Mouse (Mus musculus): ENCODE results near the gene Pik3r5. TPM values are rescaled to one million over a fixed set of nuclear protein-coding genes. Genes with fewer than 3 reads are reported as not detected.
A peak's percentile ranks its signal among the peaks of the same experiment; 100 is the strongest.

The Pik3r5 gene
- polyA plus RNA-seq, 1 experiment from 2014 or later, result 1.2 TPM

DNA sequence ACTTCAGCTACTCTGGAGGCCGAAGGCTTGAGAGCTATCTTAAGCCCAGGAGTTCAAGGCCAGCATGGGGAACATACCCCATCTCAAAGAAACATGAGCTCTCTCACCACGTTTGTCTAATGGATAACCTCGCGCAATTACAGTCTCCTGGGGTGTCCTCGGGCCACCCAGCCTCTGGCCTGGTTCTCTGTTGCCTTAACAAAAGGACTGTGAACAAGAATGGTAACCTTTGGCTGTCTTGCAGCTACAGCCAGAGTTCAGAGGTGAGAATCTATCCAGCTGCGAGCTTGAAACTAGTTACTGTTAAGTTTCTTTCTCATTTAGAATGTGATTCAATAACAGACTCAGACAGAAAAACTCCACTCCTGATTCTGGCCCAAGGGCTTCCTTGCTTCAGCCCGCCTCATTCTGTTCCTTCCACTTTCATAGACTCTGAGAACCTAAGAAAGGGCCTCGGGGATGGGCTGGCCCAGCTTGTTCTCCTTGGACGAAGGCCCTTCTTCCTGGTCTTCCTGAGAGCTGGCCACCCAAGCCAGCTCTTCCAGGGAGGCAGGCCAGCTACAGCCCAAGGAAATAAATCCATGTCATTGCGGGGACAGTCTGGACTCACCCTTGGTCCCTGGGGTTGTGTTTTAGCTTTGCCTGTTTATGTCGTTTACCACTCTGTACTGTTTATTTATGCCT is 43.8 kb upstream of the Pik3r5 start:
- peak overlapping the region; percentile 96 for H3K4me2 ChIP-seq (ENCODE audit: low read depth)
- no peak overlapping the region for H3K27ac ChIP-seq (ENCODE audit: low read depth, low read length)
- 16% methylated on average over 11 of the region's 11 CpGs for WGBS
- no peak overlapping the region for H3K9ac ChIP-seq (ENCODE audit: low read length)
- H3K27me3 ChIP-seq (ENCODE audit: control insufficient read depth, insufficient read depth, low read length), result peaks cover 59% of the 10 kb centered on the region
- H3K36me3 ChIP-seq (ENCODE audit: control insufficient read depth, insufficient read depth, low read length), result no peaks in the 10 kb centered on the region
- ATAC-seq (ENCODE audit: insufficient read depth, low FRiP score, low TSS enrichment), result no peak
- 0 out of 2 replicates have a peak overlapping the region, but pooled peaks have one; percentile 67 for H3K4me3 ChIP-seq (ENCODE audit: low read depth, low read length)
- no peak for DNase-seq (ENCODE audit: low spot score)
- H3K4me1 ChIP-seq (ENCODE audit: control insufficient read depth, insufficient read depth, low read length), result peaks cover 20% of the 10 kb centered on the region
- H3K9me3 ChIP-seq (ENCODE audit: control insufficient read depth, low read length), result no peaks in the 10 kb centered on the region

DNA sequence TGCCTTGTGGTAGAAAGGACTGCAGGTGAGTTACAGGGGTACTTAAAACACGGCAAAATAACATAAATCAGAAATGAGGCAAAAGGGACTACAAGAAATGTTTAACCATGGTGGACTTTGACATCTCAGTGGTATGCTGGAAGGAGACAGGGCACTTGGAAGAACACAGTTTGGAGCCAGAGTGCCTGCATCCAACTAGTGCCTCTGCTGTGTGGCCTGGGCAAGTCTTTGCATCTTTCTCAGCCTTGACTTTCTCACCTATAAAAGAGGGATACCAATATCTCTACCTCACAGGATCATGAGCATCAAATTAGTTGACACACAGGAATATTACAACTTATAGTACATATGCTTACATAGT is 43.3 kb upstream of the Pik3r5 start:
- Histone ChIP-seq H3K9me3 (ENCODE audit: control insufficient read depth, low read length) (no peaks in the 10 kb centered on the region), H3K27ac (ENCODE audit: low read depth, low read length) (no peak overlapping the region), H3K4me2 (ENCODE audit: low read depth) (no peak overlapping the region), H3K36me3 (ENCODE audit: control insufficient read depth, insufficient read depth, low read length) (no peaks in the 10 kb centered on the region), H3K4me3 (ENCODE audit: low read depth, low read length) (no peak overlapping the region), H3K27me3 (ENCODE audit: control insufficient read depth, insufficient read depth, low read length) (peaks cover 56% of the 10 kb centered on the region), H3K4me1 (ENCODE audit: control insufficient read depth, insufficient read depth, low read length) (peaks cover 14% of the 10 kb centered on the region), H3K9ac (ENCODE audit: low read length) (no peak overlapping the region)
- ATAC-seq (ENCODE audit: insufficient read depth, low FRiP score, low TSS enrichment) (no peak), DNase-seq (ENCODE audit: low spot score) (no peak)
- WGBS, result 8% methylated on average over 1 of the region's 1 CpGs

DNA sequence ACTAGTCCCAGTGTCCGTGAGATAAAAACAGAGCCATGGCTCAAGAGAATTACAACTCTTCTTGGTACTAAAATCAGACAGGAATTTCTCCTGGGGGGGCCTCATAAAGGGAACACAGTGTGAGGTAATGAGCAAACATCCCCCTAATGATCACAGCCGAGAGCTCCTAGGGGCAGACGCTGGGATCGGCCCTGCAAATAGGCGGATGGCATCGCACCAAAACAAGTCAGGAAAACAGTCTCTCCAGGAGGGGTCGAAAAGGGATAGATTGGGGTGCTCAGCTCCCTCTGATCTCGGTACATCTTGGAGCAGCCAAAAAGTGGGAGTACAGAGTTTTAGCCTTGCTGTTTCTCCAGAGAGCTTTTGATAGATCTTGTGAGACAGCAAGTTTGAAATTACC is 42.3 kb upstream of the Pik3r5 start:
- no peak for ATAC-seq (ENCODE audit: insufficient read depth, low FRiP score, low TSS enrichment)
- H3K4me1 ChIP-seq (ENCODE audit: control insufficient read depth, insufficient read depth, low read length), result peaks cover 14% of the 10 kb centered on the region

DNA sequence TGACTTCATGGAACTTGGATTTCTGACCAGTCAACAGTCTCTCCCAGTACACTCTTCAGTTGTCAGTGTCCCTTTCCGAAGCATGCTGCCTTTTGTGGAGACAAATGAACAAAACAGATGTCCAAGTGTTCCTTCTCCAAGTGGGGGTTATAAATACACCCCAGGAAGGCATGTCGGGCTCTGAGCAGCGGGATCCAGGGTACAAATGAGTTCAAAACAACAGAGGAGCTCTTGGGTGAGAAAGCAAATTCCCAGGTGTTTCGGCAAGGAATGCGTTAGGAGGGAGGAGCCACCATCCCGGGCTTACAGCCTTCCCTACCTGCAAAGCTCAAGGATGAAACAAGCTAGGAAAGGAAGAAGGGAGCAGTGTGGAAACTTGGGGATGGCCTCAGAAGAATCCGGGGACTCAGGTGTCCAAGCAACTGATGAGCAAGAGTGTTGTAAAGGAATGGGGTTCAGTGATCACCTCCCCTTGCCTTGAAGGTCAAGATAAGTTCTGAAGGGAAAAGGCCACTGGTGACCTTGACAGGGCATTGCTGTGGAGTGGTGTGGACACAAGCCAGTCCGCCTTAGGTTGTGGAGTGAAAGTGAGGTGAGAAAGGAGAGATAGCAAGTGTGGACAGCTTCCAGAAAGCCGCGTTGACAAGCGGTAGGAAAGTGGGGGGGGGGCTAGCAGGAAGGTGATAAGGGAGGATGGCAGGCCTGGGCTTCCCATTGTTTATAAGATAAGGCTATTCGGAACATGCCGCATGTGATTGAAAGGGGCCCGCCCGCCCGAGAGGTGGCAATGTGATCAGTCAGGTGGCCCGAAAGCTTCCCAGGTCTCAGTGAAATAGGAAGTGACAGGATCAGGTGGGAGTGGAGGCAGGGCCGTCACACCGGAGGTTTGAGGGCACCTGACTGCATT is 41.3 kb upstream of the Pik3r5 start:
- no peaks in the 10 kb centered on the region for H3K9me3 ChIP-seq (ENCODE audit: control insufficient read depth, low read length)
- H3K36me3 ChIP-seq (ENCODE audit: control insufficient read depth, insufficient read depth, low read length), result no peaks in the 10 kb centered on the region
- no peak overlapping the region for H3K4me3 ChIP-seq (ENCODE audit: low read depth, low read length)
- H3K4me2 ChIP-seq (ENCODE audit: low read depth), result no peak overlapping the region; the same call in 1 of the 2 replicates
- ATAC-seq (ENCODE audit: insufficient read depth, low FRiP score, low TSS enrichment) (no peak), DNase-seq (ENCODE audit: low spot score) (no peak)
- 9% methylated on average over 19 of the region's 19 CpGs for WGBS
- peaks cover 8% of the 10 kb centered on the region for H3K4me1 ChIP-seq (ENCODE audit: control insufficient read depth, insufficient read depth, low read length)
- H3K27ac ChIP-seq (ENCODE audit: low read depth, low read length), result no peak overlapping the region
- H3K27me3 ChIP-seq (ENCODE audit: control insufficient read depth, insufficient read depth, low read length), result peaks cover 47% of the 10 kb centered on the region
- H3K9ac ChIP-seq (ENCODE audit: low read length), result no peak overlapping the region

More for the DNA sequence above, 42.3 kb upstream of the Pik3r5 start:
- Histone ChIP-seq H3K9me3 (ENCODE audit: control insufficient read depth, low read length) (no peaks in the 10 kb centered on the region), H3K27ac (ENCODE audit: low read depth, low read length) (no peak overlapping the region), H3K4me3 (ENCODE audit: low read depth, low read length) (no peak overlapping the region), H3K36me3 (ENCODE audit: control insufficient read depth, insufficient read depth, low read length) (no peaks in the 10 kb centered on the region), H3K9ac (ENCODE audit: low read length) (no peak overlapping the region), H3K27me3 (ENCODE audit: control insufficient read depth, insufficient read depth, low read length) (peaks cover 56% of the 10 kb centered on the region), H3K4me2 (ENCODE audit: low read depth) (no peak overlapping the region)
- DNase-seq (ENCODE audit: low spot score), result no peak
- 4% methylated on average over 8 of the region's 8 CpGs for WGBS

DNA sequence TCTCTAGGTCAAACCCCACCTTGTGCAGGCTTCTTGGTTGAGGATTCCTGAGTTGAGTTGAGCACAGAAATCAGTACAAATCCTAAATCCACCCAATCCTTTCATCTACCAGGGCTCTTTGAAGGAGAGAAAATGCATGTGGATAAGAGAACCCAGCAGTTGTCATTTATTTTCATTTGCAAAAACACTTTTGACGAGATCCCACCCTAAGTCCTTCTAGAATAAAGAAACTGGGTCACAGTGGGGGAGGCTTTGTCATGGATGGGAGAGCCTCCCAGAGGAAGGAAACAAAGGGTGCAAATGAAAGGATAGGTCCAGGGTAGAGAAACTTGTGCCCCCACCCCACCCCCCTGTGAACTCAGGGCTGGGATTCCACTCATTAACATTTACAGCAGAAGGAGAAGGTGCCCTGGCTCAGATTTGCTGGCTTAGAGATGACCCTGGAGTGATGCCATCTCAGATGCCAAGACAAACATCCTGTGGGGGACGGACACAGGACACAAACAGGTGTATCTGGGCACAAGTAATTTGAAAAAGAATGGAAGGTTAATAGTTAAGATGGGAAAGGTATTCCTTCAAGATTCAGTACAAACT is 37.9 kb upstream of the Pik3r5 start:
- Histone ChIP-seq H3K9me3 (ENCODE audit: control insufficient read depth, low read length) (no peaks in the 10 kb centered on the region), H3K36me3 (ENCODE audit: control insufficient read depth, insufficient read depth, low read length) (no peaks in the 10 kb centered on the region), H3K4me2 (ENCODE audit: low read depth) (no peak overlapping the region), H3K27ac (ENCODE audit: low read depth, low read length) (no peak overlapping the region), H3K27me3 (ENCODE audit: control insufficient read depth, insufficient read depth, low read length) (peaks cover 53% of the 10 kb centered on the region), H3K9ac (ENCODE audit: low read length) (no peak overlapping the region), H3K4me3 (ENCODE audit: low read depth, low read length) (no peak overlapping the region), H3K4me1 (ENCODE audit: control insufficient read depth, insufficient read depth, low read length) (peaks cover 8% of the 10 kb centered on the region; the same call in 1 of the 2 replicates)
- WGBS, result 40% methylated on average over 2 of the region's 2 CpGs
- DNase-seq (ENCODE audit: low spot score), result no peak
- no peak for ATAC-seq (ENCODE audit: insufficient read depth, low FRiP score, low TSS enrichment)

DNA sequence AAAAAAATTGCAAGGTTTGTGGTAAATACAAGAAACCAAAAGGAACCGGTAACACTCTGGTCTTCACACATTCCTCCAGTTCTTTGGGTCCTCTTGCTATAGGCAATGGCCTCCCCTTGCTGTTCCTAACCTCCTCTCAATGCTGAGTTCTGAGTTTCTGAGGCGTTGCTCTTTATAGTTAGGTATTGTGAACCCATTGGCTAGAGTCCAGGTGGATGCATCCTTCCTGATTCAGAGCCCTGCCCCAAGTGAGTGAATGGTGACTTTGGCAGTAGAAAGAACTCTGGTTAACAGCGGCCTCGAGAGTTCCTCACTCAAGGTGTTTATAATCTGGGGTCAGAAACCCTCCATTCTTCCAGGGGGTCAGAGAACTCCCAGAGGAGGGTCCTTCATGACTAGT is 37.2 kb upstream of the Pik3r5 start:
- Histone ChIP-seq H3K4me1 (ENCODE audit: control insufficient read depth, insufficient read depth, low read length) (peaks cover 10% of the 10 kb centered on the region; the same call in 1 of the 2 replicates), H3K4me2 (ENCODE audit: low read depth) (no peak overlapping the region), H3K9me3 (ENCODE audit: control insufficient read depth, low read length) (no peaks in the 10 kb centered on the region), H3K36me3 (ENCODE audit: control insufficient read depth, insufficient read depth, low read length) (no peaks in the 10 kb centered on the region), H3K4me3 (ENCODE audit: low read depth, low read length) (no peak overlapping the region), H3K27ac (ENCODE audit: low read depth, low read length) (no peak overlapping the region), H3K27me3 (ENCODE audit: control insufficient read depth, insufficient read depth, low read length) (peaks cover 59% of the 10 kb centered on the region), H3K9ac (ENCODE audit: low read length) (no peak overlapping the region)
- ATAC-seq (ENCODE audit: insufficient read depth, low FRiP score, low TSS enrichment), result no peak
- WGBS, result 55% methylated on average over 4 of the region's 4 CpGs
- no peak for DNase-seq (ENCODE audit: low spot score)

DNA sequence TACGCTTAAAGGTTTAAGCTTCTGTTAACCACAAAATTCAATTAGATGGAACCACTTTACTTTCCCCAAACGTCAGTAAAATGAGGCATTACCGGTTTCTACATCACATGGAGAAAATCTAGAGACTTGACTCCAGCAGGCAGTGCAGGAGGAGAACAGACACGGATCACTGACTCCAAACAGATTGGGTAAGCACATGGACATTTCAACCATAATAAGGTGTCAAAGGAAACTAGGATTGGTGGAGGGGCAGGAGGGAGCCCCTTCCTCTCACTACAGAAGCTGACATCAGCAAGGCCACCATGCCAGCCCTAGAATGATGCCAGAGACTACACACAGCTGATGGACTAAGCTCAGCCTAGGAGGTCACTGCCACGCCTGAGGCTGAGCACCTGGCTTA is 36.4 kb upstream of the Pik3r5 start:
- Histone ChIP-seq H3K9ac (ENCODE audit: low read length) (no peak overlapping the region), H3K27me3 (ENCODE audit: control insufficient read depth, insufficient read depth, low read length) (peaks cover 62% of the 10 kb centered on the region), H3K27ac (ENCODE audit: low read depth, low read length) (no peak overlapping the region), H3K4me1 (ENCODE audit: control insufficient read depth, insufficient read depth, low read length) (peaks cover 16% of the 10 kb centered on the region), H3K9me3 (ENCODE audit: control insufficient read depth, low read length) (no peaks in the 10 kb centered on the region), H3K4me2 (ENCODE audit: low read depth) (no peak overlapping the region), H3K4me3 (ENCODE audit: low read depth, low read length) (no peak overlapping the region), H3K36me3 (ENCODE audit: control insufficient read depth, insufficient read depth, low read length) (no peaks in the 10 kb centered on the region)
- ATAC-seq (ENCODE audit: insufficient read depth, low FRiP score, low TSS enrichment), result no peak
- WGBS, result 67% methylated on average over 5 of the region's 5 CpGs
- no peak for DNase-seq (ENCODE audit: low spot score)

DNA sequence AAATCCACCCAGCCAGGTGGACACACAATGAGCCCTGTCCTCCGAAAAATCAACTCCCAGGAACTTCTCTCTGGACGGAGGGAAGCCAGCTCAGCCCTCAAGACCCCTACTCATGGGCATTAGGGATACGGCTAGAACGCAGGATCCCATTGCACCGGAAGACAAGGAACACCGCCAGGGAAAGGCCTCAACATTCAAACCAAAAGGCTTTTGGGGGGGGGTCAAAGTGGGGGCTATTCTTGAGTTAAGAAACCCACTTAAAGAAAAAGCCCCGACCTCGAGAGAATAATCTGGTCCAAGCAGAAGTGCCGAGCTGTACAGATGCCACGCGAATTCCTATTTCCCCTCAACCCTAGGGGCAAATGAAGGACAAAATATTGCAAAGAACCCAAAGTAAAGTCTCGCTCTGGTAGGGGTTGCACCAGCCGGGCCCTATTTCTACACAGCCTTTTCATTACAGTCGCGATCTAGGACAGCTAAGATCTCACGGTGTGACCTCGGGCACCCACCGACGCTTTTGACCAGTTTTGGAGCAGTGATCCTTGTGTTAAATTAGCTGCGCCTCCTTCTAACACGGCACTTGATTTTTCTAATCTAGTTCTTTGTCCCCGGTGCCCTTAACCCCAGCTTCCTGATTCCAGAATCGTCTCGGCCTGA is 32.9 kb upstream of the Pik3r5 start:
- Histone ChIP-seq H3K4me3 (ENCODE audit: low read depth, low read length) (peak overlapping the region; percentile 51), H3K4me2 (ENCODE audit: low read depth) (peak overlapping the region; percentile 93), H3K27ac (ENCODE audit: low read depth, low read length) (peak overlapping the region; percentile 84), H3K36me3 (ENCODE audit: control insufficient read depth, insufficient read depth, low read length) (no peaks in the 10 kb centered on the region), H3K4me1 (ENCODE audit: control insufficient read depth, insufficient read depth, low read length) (peaks cover 19% of the 10 kb centered on the region), H3K9ac (ENCODE audit: low read length) (peak overlapping the region; percentile 65; the same call in 1 of the 2 replicates), H3K27me3 (ENCODE audit: control insufficient read depth, insufficient read depth, low read length) (peaks cover 46% of the 10 kb centered on the region), H3K9me3 (ENCODE audit: control insufficient read depth, low read length) (no peaks in the 10 kb centered on the region)
- 8% methylated on average over 24 of the region's 24 CpGs for WGBS
- ATAC-seq (ENCODE audit: insufficient read depth, low FRiP score, low TSS enrichment) (peak; percentile 28; the same call in 1 of the 2 replicates), DNase-seq (ENCODE audit: low spot score) (no peak)
